Mouse (Mus musculus) macrophage (primary cell): ENCODE results near the gene Ppip5k2. TPM values are rescaled to one million over a fixed set of nuclear protein-coding genes. Genes with fewer than 3 reads are reported as not detected.
A peak's percentile ranks its signal among the peaks of the same experiment; 100 is the strongest.
"Not testable (repeated sequence)": the region's sequence is repeated elsewhere in the genome, so short reads cannot be mapped to it uniquely, and the experiment has no call there.

ENCODE experiments used
- H3K27ac ChIP-seq: fragments of 350-480 bp; formaldehyde crosslinking; 2 replicates; pipeline ENCODE4 v1.9.0; 2021
- H3K36me3 ChIP-seq: fragments of 350-480 bp; formaldehyde crosslinking; 2 replicates; pipeline ENCODE4 v1.9.0; 2021; ENCODE audit errors: inconsistent target
- H3K4me3 ChIP-seq: fragments of 350-480 bp; formaldehyde crosslinking; 2 replicates; pipeline ENCODE4 v1.9.0; 2021; ENCODE audit errors: inconsistent target
- H3K79me2 ChIP-seq: fragments of 350-480 bp; formaldehyde crosslinking; 2 replicates; pipeline ENCODE4 v1.9.0; 2021; ENCODE audit errors: inconsistent target
- WGBS: methylation state at CpG from one replicate; pipeline ENCODE4 v1.1.7; 2026; ENCODE audit warnings: inconsistent platforms; ENCODE audit not compliant: missing documents; 5-methylcytosine and 5-hydroxymethylcytosine counted together
- polyA plus RNA-seq: library from polyadenylated mRNA; stranded (reverse); fragments of 250-400 nt; gene quantifications from 3 replicates; pipeline ENCODE4 v1.2.4, GENCODE M21; 2018; ENCODE audit warnings: inconsistent platforms

The Ppip5k2 gene
- polyA plus RNA-seq, 1 experiment from 2014 or later, result 11.0 TPM

DNA sequence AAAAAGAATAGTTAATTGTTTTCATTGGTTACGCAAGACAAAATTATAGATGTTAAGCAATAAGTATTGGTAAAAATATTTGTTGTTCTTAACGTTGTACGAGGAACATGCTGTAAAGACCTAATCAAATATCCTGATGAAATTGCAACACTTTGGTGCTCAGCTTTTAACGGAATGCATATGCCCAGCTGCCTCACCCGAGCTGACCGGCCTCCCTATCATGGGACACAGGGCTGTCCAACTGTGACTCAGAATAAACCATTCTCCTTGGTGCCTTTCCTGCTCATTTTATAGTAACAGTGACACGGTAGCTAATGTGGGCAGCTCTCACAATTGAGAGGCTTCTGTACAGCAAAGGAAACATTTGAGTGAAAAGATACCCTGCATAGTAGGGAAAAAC lies 907 bp upstream of the Ppip5k2 start:
- Histone ChIP-seq H3K79me2 (peaks cover 67% of the 10 kb centered on the region), H3K36me3 (no peaks in the 10 kb centered on the region), H3K27ac (peak overlapping the region; percentile 78), H3K4me3 (peak overlapping the region; percentile 95)
- WGBS, result 39% methylated on average over 7 of the region's 7 CpGs

DNA sequence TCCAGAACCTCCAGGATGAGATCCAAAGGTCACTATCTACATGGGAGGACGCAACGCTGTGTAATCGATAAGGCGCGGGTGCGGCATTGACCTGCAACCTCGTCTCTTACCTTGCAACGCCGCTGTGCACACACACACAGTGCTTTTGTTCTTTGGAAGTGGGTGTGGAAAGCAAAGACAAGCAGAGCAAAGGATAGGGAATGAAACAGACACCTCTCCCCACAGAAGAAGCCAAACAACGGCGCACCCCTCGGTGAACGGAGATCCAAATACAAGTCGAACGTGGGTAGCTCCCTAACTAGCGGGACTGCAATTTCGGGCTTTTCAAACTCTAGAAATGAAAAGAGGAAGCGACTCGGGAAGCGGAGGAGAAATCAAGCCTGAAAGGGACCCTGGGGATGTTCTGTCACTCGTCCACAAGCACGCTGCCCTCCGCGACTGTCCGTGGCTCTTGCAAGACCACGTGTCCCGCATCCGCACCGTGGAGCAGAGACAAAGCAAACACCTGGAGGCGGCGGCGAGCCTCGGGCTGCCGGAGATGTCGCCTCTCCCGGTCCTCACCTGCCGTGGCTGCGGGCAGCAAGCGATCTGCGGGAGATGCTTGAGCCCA lies 812 bp downstream of the Ppip5k2 start:
- Histone ChIP-seq H3K27ac (peak overlapping the region; percentile 57), H3K4me3 (peak overlapping the region; percentile 95), H3K79me2 (peaks cover 84% of the 10 kb centered on the region), H3K36me3 (no peaks in the 10 kb centered on the region)
- WGBS, result 2% methylated on average over 40 of the region's 40 CpGs

GRCm38 (mm10) chr1:97768906-97769293 lies 1.3 kb downstream of the Ppip5k2 start:
- H3K4me3 ChIP-seq, result peak overlapping the region; percentile 95
- H3K79me2 ChIP-seq, result peaks cover 87% of the 10 kb centered on the region
- H3K36me3 ChIP-seq, result no peaks in the 10 kb centered on the region
- WGBS, result 4% methylated on average over 5 of the region's 7 CpGs
- H3K27ac ChIP-seq, result peak overlapping the region; percentile 57

DNA sequence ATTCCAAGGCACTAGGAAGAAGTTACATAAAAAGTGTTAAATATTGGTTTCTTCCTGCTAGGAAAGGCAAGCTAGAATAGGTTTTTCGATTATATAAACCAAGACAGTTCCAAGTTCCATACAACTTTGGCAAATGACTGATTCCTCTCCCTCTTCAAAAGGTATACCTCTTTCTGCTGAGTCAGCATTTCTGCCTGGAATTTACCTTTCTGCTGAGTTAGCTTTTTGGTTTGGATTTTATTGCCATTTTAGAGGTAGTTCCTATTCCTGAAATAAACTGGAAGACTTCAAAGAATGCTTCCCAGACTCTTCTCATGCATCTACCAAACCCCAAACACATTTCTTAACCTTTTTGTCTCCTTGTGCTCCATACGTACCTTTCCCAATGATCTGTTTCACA lies 2.1 kb downstream of the Ppip5k2 start:
- Histone ChIP-seq H3K79me2 (peaks cover 89% of the 10 kb centered on the region), H3K4me3 (peak overlapping the region; percentile 95; the same call in 1 of the 2 replicates), H3K36me3 (no peaks in the 10 kb centered on the region), H3K27ac (no peak overlapping the region)
- WGBS, result 92% methylated on average over 2 of the region's 2 CpGs

DNA sequence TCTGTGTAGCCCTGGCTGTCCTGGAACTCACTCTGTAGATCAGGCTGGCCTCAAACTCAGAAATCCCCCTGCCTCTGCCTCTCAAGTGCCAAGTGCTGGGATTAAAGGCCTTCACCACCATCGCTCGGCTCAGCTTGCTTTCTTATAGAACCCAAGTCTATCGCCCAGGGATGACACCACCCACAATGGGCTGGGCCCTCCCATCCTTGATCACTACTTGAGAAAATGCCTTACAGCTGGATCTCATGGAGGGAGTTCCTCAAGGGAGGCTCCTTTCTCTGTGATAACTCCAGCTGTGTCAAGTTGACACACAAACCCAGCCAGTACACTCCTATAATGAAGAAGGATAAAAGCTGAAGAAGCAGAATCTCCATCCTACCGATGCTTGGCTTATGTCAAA lies 4.5 kb downstream of the Ppip5k2 start:
- peaks cover 89% of the 10 kb centered on the region for H3K79me2 ChIP-seq
- WGBS, result 98% methylated on average over 4 of the region's 4 CpGs
- not testable (repeated sequence) for H3K4me3 ChIP-seq, H3K27ac ChIP-seq, H3K36me3 ChIP-seq

GRCm38 (mm10) chr1:97761477-97761876 lies 8.7 kb downstream of the Ppip5k2 start:
- no peak overlapping the region for H3K4me3 ChIP-seq
- H3K36me3 ChIP-seq, result no peaks in the 10 kb centered on the region; the same call in 1 of the 2 replicates
- WGBS, result 100% methylated on average over 6 of the region's 6 CpGs
- no peak overlapping the region for H3K27ac ChIP-seq
- H3K79me2 ChIP-seq, result peaks cover 85% of the 10 kb centered on the region

DNA sequence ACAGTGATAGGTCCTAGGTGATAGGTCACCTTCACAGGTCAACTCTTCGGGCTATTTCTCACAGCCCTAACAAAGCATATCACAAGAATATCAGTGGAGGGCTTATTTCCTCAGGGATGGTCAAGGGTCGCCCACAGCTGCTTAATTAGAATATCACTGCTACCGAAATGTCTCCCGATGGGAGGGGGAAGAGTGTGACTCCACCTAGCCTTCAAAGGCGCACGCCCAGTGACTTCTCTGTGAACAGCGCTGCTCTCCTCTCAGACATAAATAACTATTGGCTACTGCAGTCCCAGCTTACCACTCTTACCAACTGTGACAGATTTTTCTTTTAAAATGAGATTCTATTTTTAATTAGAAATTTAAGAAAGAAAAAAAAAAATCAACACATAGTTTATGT lies 9.6 kb downstream of the Ppip5k2 start:
- Histone ChIP-seq H3K79me2 (peaks cover 76% of the 10 kb centered on the region), H3K27ac (no peak overlapping the region), H3K36me3 (peaks cover 5% of the 10 kb centered on the region; the same call in 1 of the 2 replicates), H3K4me3 (no peak overlapping the region)
- 96% methylated on average over 7 of the region's 7 CpGs for WGBS

DNA sequence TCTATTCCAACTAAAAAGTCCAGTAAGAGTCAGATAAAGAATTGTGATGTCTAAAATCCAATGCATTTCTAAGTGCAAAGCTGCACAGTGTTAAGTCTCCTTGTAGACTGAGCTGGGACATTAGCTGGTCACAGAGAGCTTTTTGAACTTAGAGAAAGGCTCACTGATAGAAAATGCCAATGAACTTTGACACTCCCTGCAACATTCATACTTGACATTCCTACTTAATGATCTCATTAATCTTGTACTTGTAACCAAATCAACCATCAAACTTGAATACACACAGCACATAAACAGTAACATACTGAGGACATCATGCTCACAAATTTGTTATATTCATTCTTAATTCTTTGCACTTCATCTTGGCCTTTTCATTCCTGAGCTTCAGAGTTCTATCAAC lies 10.4 kb downstream of the Ppip5k2 start:
- Histone ChIP-seq H3K36me3 (peaks cover 9% of the 10 kb centered on the region; the same call in 1 of the 2 replicates), H3K27ac (no peak overlapping the region), H3K4me3 (no peak overlapping the region), H3K79me2 (peaks cover 68% of the 10 kb centered on the region)

DNA sequence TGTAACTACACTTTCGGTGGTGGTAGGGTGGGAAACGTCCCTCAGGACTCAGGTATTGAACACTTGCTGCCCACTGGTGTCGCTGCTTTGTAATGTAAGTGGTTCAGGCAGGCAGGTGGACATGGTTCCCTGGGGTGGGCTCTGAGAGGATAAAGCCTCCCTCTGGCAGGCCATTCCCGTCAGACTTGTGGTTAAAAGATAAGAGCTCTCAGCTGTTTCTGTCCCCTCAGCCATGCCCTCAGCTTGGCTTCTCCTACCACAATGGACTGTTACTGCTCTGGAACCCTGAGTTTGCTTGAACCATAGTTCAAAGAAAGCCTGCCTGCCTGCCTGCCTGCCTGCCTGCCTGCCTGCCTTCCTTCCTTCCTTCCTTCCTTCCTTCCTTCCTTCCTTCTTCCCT lies 15.8 kb downstream of the Ppip5k2 start:
- H3K36me3 ChIP-seq, result peaks cover 42% of the 10 kb centered on the region
- H3K4me3 ChIP-seq, result no peak overlapping the region
- 95% methylated on average over 4 of the region's 4 CpGs for WGBS

DNA sequence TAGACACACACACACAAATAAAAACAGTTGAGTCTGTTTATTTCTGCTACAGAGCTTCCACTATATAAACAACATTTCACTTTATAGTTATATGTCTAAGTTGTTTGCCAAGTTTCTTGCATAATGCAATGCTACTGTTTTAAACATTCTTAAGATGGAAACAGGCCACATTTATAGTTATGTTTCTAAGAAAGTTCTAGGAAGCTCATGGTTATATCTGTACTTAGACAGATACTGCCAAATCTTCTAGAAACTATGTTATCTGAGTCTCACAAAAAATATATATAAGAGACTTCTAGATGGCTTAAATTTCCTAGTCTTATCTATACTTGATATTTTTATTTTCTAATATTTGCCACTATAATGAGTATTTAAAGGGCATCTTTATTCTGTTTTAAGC lies 17.0 kb downstream of the Ppip5k2 start:
- H3K36me3 ChIP-seq, result peaks cover 54% of the 10 kb centered on the region
- no peak overlapping the region for H3K27ac ChIP-seq
- no peak overlapping the region for H3K4me3 ChIP-seq
- peaks cover 8% of the 10 kb centered on the region; the same call in 1 of the 2 replicates for H3K79me2 ChIP-seq

More for the DNA sequence above, 15.8 kb downstream of the Ppip5k2 start:
- H3K79me2 ChIP-seq, result peaks cover 14% of the 10 kb centered on the region; the same call in 1 of the 2 replicates
- H3K27ac ChIP-seq, result no peak overlapping the region

- WGBS, result 90% methylated on average over 3 of the region's 3 CpGs
- H3K36me3 ChIP-seq, result peaks cover 80% of the 10 kb centered on the region
- H3K27ac ChIP-seq, result no peak overlapping the region
- H3K4me3 ChIP-seq, result no peak overlapping the region
- no peaks in the 10 kb centered on the region for H3K79me2 ChIP-seq
Measured at GRCm38 (mm10) chr1:97748163-97748562, 22.0 kb downstream of the Ppip5k2 start.

DNA sequence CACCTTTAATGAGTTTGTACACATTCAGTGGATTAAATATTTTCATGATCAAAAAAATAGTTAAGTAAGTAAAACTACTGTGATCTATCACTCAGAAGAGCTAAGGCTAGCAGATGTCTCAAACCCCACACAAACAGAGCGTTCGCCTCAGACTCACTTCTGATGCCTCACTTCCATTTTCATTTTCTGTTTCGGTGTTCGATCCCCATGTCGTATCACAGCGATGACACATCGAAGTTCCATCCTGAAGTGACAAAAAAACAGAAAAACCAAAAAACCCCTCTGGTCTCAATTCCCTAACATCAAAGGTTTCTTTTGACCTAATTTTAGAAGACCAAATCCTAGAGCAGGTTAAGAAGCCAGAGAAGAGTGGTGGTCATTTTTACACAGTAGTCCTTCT lies 23.9 kb downstream of the Ppip5k2 start:
- H3K79me2 ChIP-seq, result no peaks in the 10 kb centered on the region
- H3K4me3 ChIP-seq, result no peak overlapping the region
- H3K36me3 ChIP-seq, result peaks cover 77% of the 10 kb centered on the region
- WGBS, result 95% methylated on average over 7 of the region's 7 CpGs
- no peak overlapping the region for H3K27ac ChIP-seq

DNA sequence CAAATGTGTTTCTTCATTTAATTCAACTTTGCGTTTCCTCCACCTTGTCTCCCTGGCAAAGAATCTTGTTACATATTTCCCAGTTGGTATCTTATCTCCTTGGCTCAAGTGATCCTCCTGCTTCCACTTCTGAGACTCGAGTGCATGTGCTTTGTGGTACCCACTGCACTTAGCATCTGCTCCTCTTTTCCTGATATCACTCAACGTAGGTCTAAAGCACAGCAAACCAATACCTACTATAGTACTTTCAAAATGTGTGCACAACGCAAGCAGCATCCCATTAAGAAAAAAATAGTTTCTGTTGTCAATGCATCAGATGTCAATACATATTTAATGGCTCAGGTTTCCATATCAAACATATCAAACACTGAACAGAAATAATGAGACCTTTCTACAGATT lies 24.5 kb downstream of the Ppip5k2 start:
- no peaks in the 10 kb centered on the region for H3K79me2 ChIP-seq
- H3K4me3 ChIP-seq, result no peak overlapping the region
- peaks cover 77% of the 10 kb centered on the region for H3K36me3 ChIP-seq
- no peak overlapping the region for H3K27ac ChIP-seq
- WGBS, result 98% methylated on average over 4 of the region's 4 CpGs

- Histone ChIP-seq H3K4me3 (no peak overlapping the region), H3K27ac (no peak overlapping the region), H3K79me2 (no peaks in the 10 kb centered on the region), H3K36me3 (peaks cover 77% of the 10 kb centered on the region)
- 100% methylated on average over 1 of the region's 1 CpGs for WGBS
Measured at GRCm38 (mm10) chr1:97743063-97743462, 27.1 kb downstream of the Ppip5k2 start.

GRCm38 (mm10) chr1:97729339-97729738 lies 40.9 kb downstream of the Ppip5k2 start:
- Histone ChIP-seq H3K27ac (no peak overlapping the region), H3K4me3 (no peak overlapping the region), H3K36me3 (peaks cover 39% of the 10 kb centered on the region), H3K79me2 (no peaks in the 10 kb centered on the region)
- 71% methylated on average over 1 of the region's 1 CpGs for WGBS

DNA sequence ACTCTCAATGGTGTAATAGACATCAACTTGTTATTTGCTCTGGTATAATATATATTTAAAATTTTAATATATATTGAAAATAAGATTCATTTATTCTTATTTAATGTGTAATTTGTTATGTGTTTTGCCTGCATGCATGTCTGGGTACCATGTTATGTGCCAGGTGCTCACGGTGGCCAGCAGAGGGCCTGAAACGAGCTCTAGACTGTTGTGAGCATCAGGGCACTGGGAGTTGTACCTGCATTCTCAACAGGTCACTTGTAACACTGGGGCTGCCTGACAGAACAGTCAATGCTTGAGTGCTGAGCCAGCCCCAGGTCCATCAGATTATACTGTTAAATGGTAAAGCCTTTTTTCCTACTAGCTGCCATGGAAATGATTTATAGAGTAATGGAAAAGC lies 43.5 kb downstream of the Ppip5k2 start:
- 93% methylated on average over 2 of the region's 2 CpGs for WGBS
- H3K27ac ChIP-seq, result no peak overlapping the region
- peaks cover 36% of the 10 kb centered on the region for H3K36me3 ChIP-seq
- H3K79me2 ChIP-seq, result no peaks in the 10 kb centered on the region
- no peak overlapping the region for H3K4me3 ChIP-seq
